Mouse (Mus musculus) megakaryocyte, embryonic 14.5 days (primary cell): ENCODE data around the gene Cluh.

Source experiments
- FLI1 ChIP-seq: IDR thresholded peaks from 2 replicates; pipeline ENCODE4 v1.6.1; 2012; ENCODE audit warnings: low read length, inconsistent platforms, mixed read lengths
- GATA1 ChIP-seq: IDR thresholded peaks from 3 replicates; pipeline ENCODE4 v1.6.1; 2012; ENCODE audit warnings: mixed read lengths, low read length, inconsistent platforms, borderline replicate concordance

GRCm38 (mm10) chr11:74637971-74638790 is 11.1 kb upstream of the Cluh start:
- TF ChIP-seq GATA1 = no peak
- TF ChIP-seq FLI1 = no peak
